Mouse (Mus musculus) left cerebral cortex, postnatal 36 days (tissue): ENCODE data around the gene Cdh16. TPM values are rescaled to one million over a fixed set of nuclear protein-coding genes. Genes with fewer than 3 reads are reported as not detected.
"Not testable (repeated sequence)": the region's sequence is repeated elsewhere in the genome, so short reads cannot be mapped to it uniquely, and the experiment has no call there.

Experiments
- DNase-seq, 2 experiments: peaks; one replicate each; pipeline ENCODE4 v3.0.0; 2021 to 2022; ENCODE audit warnings: low spot score in 2 of 2, mixed read lengths in 1 of 2
- intact Hi-C: fragments of 180-260 bp; cut with DNase I; formaldehyde crosslinking; loops from one replicate; pipeline ENCODE4 v1.15.1; 2025
- total RNA-seq, 2 experiments: library from RNA; stranded (reverse); gene quantifications; 2 replicates each; pipeline ENCODE4 v1.2.3; 2021

Gene Cdh16
- total RNA-seq, 2 experiments from 2014 or later: not detected

GRCm38 (mm10) chr8:104591856-104592255 lies 32.3 kb downstream of the Cdh16 start:
- intact Hi-C loops: no loop called here
- no peak for DNase-seq

GRCm38 (mm10) chr8:104591133-104591834 lies 32.9 kb downstream of the Cdh16 start, which contains the start of gene Pdp2:
TSS of gene Pdp2 (plus strand) at chr8:104591451.
- peak; percentile 91 to 93 for DNase-seq
- intact Hi-C loops: no loop called here

DNA sequence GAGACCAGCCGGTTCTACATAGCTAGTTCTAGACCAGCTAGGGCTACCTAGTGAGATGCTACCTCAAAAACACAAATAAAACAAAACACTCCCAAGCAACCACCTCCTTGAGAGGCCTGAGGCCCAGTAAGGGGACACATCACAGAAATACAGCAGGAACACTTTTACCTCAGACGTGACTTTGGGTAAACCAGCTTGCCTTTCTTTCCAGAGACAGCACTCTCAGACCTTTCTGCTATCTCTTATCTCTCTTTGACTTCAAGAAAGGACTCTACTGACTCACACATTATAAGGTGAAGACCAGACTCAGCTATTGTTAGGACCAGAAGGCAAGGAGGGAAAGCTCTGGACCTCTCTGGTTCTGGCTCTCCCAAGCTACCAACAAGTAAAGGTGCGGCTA lies 33.9 kb downstream of the Cdh16 start:
- intact Hi-C loops: no loop called here

DNA sequence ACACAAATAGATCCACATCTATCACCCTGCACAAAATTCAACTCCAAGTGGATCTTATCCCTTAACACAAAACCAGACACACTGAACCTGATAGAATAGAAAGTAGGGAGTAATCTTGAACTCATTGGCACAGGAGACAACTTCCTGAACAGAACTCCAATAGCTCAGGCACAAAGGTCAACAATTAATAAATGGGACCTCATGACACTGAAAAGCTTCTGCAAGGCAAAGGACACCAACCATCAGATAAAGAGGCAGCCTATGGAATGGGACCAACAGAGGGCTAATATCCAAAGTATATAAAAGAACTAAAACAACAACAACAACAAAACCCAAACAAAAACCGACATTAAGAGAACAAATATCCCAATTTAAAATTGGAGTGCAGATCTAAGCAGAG lies 39.7 kb downstream of the Cdh16 start:
- no peak for DNase-seq
- intact Hi-C loops: no loop called here

More for the DNA sequence above, 33.9 kb downstream of the Cdh16 start:
- no peak for DNase-seq

- intact Hi-C loops, DNase-seq: not testable (repeated sequence)
Observed at GRCm38 (mm10) chr8:104577606-104578005, 46.6 kb downstream of the Cdh16 start.

DNA sequence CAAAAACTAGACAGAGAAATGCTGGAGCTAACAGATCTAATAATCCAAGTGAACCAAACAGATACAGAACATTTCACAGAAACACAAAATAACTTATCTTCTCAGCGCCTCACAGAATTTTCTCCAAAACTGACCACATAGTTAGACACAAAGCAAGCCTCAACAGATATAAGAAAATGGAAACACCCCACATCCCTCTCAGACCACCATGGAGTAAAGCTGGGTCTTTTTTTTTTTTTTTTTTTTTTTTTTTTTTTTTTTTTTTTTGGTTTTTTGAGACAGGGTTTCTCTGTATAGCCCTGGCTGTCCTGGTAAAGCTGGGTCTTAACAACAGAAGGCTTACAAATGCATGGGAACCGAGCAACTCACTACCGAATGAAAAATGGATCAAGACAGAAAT lies 47.4 kb downstream of the Cdh16 start:
- DNase-seq: no peak
- intact Hi-C loops: no loop called here

DNA sequence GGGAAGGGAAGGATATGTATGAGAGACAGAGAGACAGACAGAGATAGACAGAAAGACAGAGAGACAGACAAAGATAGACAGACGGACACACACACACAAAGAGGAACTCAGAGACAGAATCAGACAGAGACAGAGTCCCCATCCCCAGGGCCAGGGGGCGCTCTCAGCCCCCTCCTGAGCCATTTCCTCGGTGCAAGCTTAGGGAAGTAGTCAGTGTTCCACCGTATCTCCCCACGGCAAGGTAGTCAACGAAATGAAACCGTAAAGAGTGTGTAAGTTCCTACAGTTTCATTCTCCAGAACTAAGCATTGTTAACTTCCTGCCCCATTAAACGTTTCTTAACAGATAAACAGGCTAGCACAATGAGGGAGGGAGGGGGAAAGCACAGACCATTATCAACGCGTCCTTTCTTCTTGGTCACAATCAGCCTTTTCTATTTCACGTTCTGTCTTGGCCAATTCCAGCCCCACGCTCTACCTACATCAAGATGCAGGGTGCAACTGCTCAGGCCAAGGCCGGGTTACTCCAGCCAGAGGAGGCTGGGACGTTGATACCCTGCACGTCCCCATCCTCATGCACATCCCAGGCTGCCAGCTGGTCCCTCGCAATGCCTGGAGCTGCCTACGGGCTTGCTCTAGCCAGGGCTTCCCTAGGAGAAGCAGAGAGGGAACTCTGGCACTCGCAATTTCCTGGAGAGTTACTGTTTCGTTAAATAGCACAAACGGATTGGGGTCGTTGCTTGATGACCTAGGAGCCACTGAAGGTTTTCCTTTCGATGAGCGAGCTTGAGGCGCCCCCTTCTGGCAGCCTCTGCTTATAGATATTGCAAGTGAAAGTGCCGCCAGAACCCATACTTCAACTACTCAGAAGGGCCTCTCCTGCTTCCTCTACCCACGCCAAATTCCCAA lies 53.5 kb downstream of the Cdh16 start:
- intact Hi-C loops: loop anchor here (5.0 kb wide), 1 partner anchor 228 kb away; no protein-coding TSS in a partner anchor
- DNase-seq: peak; percentile 75 to 81

- no peak for DNase-seq
Observed at GRCm38 (mm10) chr8:104569559-104569958, 54.6 kb downstream of the Cdh16 start.

DNA sequence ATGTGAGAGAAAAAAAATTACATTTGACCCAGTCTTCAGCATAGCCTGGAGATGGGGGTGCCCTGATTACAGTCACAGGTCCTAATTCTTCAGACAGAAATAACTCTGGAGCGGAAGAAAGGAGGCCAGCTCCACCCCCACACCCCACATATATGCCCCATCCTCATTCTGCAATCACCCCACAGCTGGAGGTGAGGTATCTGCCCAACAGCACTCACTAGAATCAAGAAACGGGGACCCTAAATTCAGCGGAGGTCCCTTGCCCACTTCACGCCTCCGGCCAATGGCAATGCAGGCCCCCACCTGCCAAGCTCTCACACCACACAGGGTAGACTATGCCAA lies 58.8 kb downstream of the Cdh16 start:
- DNase-seq: no peak
- intact Hi-C loops: loop anchor here (5.0 kb wide), 1 partner anchor 33 kb away; the partner anchor contains the start of genes Car7 and Nae1

More at GRCm38 (mm10) chr8:104569559-104569958, 54.6 kb downstream of the Cdh16 start:
- intact Hi-C loops: loop anchor here (5.0 kb wide), 1 partner anchor 37 kb away; the partner anchor contains the start of genes Car7 and Nae1

DNA sequence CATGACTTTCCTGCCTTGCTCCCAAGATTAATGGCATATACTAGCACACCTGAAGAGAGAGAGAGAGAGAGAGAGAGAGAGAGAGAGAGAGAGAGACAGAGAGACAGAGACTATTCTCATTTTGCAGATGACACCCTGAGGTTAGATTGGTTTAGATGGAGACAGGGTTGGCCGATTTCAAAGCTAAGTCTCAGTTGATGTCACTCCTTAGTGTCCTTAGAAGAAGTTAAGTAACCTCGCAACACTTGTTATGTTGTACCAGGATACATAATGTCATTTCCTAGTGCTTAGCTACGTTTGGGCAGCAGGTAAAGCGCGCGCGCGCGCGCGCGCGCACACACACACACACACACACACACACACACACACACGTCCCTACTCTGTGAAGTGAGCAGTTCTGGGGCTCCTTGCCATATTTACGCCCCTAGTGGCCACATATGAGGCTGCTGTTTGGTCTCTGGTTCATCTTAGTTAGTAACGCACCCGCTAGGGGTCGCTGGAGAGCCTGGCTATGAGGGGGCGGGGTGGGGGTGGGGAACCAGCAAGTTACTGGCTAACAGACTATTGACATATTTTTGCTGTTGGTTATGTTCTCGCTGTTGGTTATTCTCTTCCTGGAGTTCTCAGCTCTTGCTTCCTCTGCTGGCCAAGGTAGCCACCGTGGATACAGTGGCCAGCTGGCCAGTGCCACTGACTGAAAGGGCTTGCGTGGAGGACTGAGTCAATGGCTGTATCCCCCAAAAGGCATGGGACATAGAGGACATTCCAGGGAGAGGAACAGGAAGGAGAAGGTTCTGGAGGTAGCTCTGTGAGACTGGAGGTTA lies 59.4 kb downstream of the Cdh16 start:
- intact Hi-C loops: loop anchor here (5.0 kb wide), 1 partner anchor 33 kb away; the partner anchor contains the start of genes Car7 and Nae1
- peak; percentile 74 to 76 for DNase-seq

DNA sequence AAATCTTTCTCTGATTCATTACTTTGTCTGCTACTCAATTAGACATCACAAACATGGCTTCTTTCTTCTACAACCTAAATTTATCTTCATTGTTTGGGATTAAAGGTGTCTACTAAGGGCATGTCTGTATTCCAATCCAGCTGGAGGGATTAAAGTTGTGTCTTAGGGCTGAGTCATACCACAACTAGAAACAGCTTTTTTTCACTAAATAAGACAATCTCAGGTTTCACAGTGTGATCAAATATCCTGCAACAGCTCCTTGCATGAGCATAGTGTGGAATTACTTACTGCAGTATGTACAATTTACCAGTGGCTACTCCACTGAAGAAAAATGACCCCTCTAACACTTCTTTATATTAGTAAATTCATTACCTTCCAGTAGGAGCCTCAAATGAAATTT lies 63.5 kb downstream of the Cdh16 start:
- no peak for DNase-seq
- intact Hi-C loops: no loop called here

GRCm38 (mm10) chr8:104557226-104557625 lies 67.0 kb downstream of the Cdh16 start:
- DNase-seq: no peak
- intact Hi-C loops: no loop called here

DNA sequence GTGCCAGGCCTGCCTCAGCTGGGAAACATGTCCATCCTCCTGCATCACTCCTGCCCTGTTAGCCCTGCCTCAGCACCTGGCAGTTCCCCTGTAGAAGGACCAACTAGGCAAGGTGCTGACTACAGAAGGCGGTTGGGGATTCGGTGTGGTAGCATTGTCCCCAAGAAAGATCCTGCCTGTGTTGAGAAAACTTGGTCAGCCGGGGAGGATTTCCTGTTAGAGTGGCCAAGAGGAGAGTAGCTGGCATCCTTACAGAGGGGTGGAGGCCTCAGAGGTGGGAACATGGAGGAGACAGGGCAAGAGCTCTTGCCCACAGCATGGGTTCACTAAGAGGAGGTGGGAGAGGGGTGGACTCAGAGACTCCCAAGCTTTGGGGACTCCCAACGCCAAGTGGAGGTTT lies 69.0 kb downstream of the Cdh16 start:
- intact Hi-C loops: no loop called here
- no peak for DNase-seq

Other genes starting within 250 kb of the Cdh16 start
- gene Cmtm4, start 228.6 kb downstream of the Cdh16 start, total RNA-seq: 10 to 100 TPM; 79.5 to 82.1 TPM
- 100 to 1,000 TPM; 276 to 310 TPM for gene Dync1li2, start 181.3 kb downstream of the Cdh16 start, total RNA-seq
- gene Terb1, start 114.5 kb downstream of the Cdh16 start, total RNA-seq: 1 to 10 TPM; 1.8 to 2.9 TPM
- 10 to 100 TPM; 43.5 to 49.6 TPM for gene Nae1, start 89.8 kb downstream of the Cdh16 start, total RNA-seq
- 10 to 100 TPM; 24.7 to 34.0 TPM for gene Car7, start 89.7 kb downstream of the Cdh16 start, total RNA-seq
- gene Pdp2, start 32.9 kb downstream of the Cdh16 start, total RNA-seq: 1 to 10 TPM; 8.1 to 9.0 TPM
- gene Rrad, start 6.9 kb upstream of the Cdh16 start, total RNA-seq: 1 to 10 TPM; 3.5 to 4.4 TPM
- 10 to 100 TPM; 31.4 to 33.5 TPM for gene Ciao2b, start 17.6 kb upstream of the Cdh16 start, total RNA-seq
- gene Ces2a, start 109.6 kb upstream of the Cdh16 start, total RNA-seq: not detected
- under 1 TPM in 1 of 2 experiments, not detected in 1; 0.17 TPM for gene Ces2b, start 207.2 kb upstream of the Cdh16 start, total RNA-seq
- gene Ces2c, start 222.7 kb upstream of the Cdh16 start, total RNA-seq: not detected